Mouse (Mus musculus): ENCODE results near the gene Lima1. TPM values are rescaled to one million over a fixed set of nuclear protein-coding genes. Genes with fewer than 3 reads are reported as not detected.

The Lima1 gene
- polyA plus RNA-seq, 1 experiment from 2014 or later = 14.8 TPM

DNA sequence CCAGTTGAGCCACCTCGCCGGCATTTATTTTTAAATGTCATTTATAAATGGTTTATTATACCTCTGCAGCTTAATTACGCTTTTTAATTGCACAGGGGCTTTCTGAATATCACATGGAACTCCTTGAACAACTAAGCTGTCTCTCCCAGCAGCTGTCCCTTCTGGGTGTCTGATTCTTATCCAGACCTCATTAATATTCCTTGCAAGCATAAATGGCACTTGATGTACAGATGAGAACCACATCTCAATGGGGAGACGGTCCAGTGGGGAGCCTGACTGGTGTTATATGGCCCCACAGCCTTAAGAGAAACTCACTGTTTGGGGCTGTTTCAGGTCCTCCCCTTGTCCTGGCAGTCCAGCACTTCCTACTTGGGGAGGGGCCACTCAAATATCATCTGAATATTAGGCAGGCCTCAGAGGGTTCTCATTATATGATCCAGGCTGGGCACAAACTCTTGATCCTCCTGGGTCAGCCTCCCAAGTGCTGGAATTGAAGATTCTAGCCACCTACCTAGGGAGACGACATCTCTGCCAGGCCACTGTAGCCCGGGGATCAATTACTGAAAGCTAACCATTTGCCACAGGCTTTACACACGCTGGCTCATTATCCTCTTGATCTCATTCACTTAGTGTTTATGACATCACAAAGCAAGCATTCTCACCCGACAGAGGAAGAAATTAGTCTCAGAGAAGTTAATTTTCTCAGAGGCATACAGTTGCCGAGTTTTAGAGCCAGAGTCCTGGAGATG lies 15.4 kb downstream of the Lima1 start:
- 66% methylated on average over 9 of the region's 9 CpGs for WGBS (ENCODE audit: insufficient replicate concordance)

DNA sequence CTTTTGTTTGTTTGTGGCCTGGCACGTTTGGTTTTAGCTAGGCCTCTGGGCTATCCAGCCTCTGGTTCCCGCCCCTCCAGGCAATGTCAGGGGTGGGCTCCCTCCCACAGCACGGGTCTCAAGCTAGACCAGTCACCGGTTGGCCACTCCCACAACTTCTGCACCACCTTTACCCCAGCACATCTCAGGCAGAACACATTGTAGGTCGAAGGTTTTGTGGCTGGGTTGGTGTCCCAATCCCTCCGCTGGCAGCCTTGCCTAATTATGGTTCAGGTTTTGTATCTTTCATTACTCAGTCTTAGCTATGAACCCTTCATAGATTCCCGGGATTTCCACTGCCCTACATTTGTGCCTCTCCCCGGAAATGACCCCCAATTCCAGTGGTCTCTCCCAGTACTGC lies 17.8 kb downstream of the Lima1 start:
- DNase-seq (peak; percentile 54), ATAC-seq (peak; percentile 87)
- no peak overlapping the region for H3K9ac ChIP-seq (replicated peaks)
- TF ChIP-seq EP300 (IDR thresholded peaks at IDR 0.05; ENCODE audit: low read depth) = no peak
- TF ChIP-seq CTCF (IDR thresholded peaks at IDR 0.05; ENCODE audit: low read depth) = no peak
- peaks cover 6% of the 10 kb centered on the region for H3K4me1 ChIP-seq (ENCODE audit: insufficient read depth)
- H3K9me3 ChIP-seq (ENCODE audit: low read length) = no peaks in the 10 kb centered on the region
- WGBS (ENCODE audit: insufficient replicate concordance) = 33% methylated on average over 8 of the region's 8 CpGs
- H3K4me2 ChIP-seq (ENCODE audit: low read depth, low read length) = no peak overlapping the region
- H3K27ac ChIP-seq (ENCODE audit: low read depth) = peak overlapping the region; percentile 81
- no peaks in the 10 kb centered on the region for H3K36me3 ChIP-seq (replicated peaks; ENCODE audit: insufficient read depth, low read length)
- H3K4me3 ChIP-seq (ENCODE audit: low read depth, low read length) = no peak overlapping the region
- H3K27me3 ChIP-seq (ENCODE audit: insufficient read depth, low read length) = no peaks in the 10 kb centered on the region

More for the DNA sequence above, 15.4 kb downstream of the Lima1 start:
- DNase-seq (no peak), ATAC-seq (no peak)
- TF ChIP-seq CTCF (IDR thresholded peaks at IDR 0.05; ENCODE audit: low read depth) = no peak
- TF ChIP-seq EP300 (IDR thresholded peaks at IDR 0.05; ENCODE audit: low read depth) = no peak
- H3K9ac ChIP-seq (replicated peaks) = no peak overlapping the region
- no peaks in the 10 kb centered on the region for H3K36me3 ChIP-seq (replicated peaks; ENCODE audit: insufficient read depth, low read length)
- no peak overlapping the region for H3K27ac ChIP-seq (ENCODE audit: low read depth)
- H3K4me1 ChIP-seq (ENCODE audit: insufficient read depth) = peaks cover 6% of the 10 kb centered on the region
- H3K4me3 ChIP-seq (ENCODE audit: low read depth, low read length) = no peak overlapping the region
- no peak overlapping the region for H3K4me2 ChIP-seq (ENCODE audit: low read depth, low read length)
- no peaks in the 10 kb centered on the region for H3K9me3 ChIP-seq (ENCODE audit: low read length)
- H3K27me3 ChIP-seq (ENCODE audit: insufficient read depth, low read length) = no peaks in the 10 kb centered on the region

DNA sequence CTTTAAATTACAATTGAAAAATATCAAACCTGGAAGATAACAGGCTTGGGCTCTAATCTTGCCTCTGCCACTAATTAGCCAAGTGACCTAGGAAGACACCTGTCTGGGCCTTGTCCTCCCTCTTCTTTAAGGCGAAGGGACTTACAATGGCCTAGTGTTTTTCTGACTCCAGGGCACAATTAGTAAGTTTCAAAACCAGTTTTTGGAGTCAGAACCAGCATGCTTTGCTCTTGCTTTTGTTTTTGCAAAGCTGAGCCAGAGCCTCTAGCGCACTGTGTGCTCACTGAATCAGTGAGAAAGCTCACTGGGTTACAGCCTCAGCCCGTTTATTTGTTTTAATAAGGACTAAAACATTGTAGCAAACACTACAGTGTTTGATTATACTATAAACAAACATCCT lies 20.1 kb downstream of the Lima1 start:
- Histone ChIP-seq H3K27ac (ENCODE audit: low read depth) (peak overlapping the region; percentile 30), H3K9me3 (ENCODE audit: low read length) (no peaks in the 10 kb centered on the region), H3K27me3 (ENCODE audit: insufficient read depth, low read length) (no peaks in the 10 kb centered on the region), H3K4me3 (ENCODE audit: low read depth, low read length) (no peak overlapping the region), H3K36me3 (replicated peaks; ENCODE audit: insufficient read depth, low read length) (no peaks in the 10 kb centered on the region), H3K4me2 (ENCODE audit: low read depth, low read length) (no peak overlapping the region), H3K4me1 (ENCODE audit: insufficient read depth) (peaks cover 6% of the 10 kb centered on the region), H3K9ac (replicated peaks) (no peak overlapping the region)
- TF ChIP-seq EP300 (IDR thresholded peaks at IDR 0.05; ENCODE audit: low read depth) = no peak
- TF ChIP-seq CTCF (IDR thresholded peaks at IDR 0.05; ENCODE audit: low read depth) = no peak
- DNase-seq (no peak), ATAC-seq (no peak)
- WGBS (ENCODE audit: insufficient replicate concordance) = 54% methylated on average over 3 of the region's 3 CpGs

DNA sequence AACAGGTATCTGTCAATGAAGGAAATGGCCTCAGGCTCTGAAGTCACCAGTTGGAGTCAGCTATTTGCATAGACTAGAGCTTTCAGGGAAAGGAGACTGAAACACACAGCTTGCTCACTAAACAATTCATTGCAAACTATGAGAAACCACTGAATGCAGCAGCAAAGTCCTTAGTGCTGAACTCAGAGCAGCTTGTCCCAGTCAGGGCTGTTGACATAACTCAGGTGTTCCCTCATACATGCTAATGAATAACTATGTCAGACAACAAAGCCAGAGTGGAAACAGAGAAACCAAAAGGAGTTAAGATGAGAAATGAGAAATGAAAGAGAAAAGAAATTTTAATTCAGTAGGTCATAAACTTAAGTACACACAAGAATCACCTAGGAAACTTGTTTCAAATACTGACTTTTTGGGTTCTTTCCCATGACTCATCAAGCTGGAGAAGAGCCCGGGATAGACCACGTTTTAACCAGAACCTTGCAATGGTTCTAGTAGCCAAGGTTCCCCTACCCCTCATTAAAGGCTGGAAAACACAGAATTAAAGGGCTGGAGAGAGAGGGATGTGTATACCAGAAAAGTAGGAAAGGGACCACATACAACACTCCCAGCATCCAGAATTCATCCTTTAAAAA lies 22.5 kb downstream of the Lima1 start:
- no peak overlapping the region for H3K4me3 ChIP-seq (ENCODE audit: low read depth, low read length)
- peak overlapping the region; percentile 79 for H3K27ac ChIP-seq (ENCODE audit: low read depth)
- no peaks in the 10 kb centered on the region for H3K9me3 ChIP-seq (ENCODE audit: low read length)
- no peak overlapping the region for H3K4me2 ChIP-seq (ENCODE audit: low read depth, low read length)
- peaks cover 10% of the 10 kb centered on the region for H3K4me1 ChIP-seq (ENCODE audit: insufficient read depth)
- no peak overlapping the region for H3K9ac ChIP-seq (replicated peaks)
- ATAC-seq (peak; percentile 73), DNase-seq (no peak)
- 50% methylated on average over 2 of the region's 2 CpGs for WGBS (ENCODE audit: insufficient replicate concordance)
- no peak for TF ChIP-seq EP300 (IDR thresholded peaks at IDR 0.05; ENCODE audit: low read depth)
- TF ChIP-seq CTCF (IDR thresholded peaks at IDR 0.05; ENCODE audit: low read depth) = no peak
- H3K36me3 ChIP-seq (replicated peaks; ENCODE audit: insufficient read depth, low read length) = no peaks in the 10 kb centered on the region
- no peaks in the 10 kb centered on the region for H3K27me3 ChIP-seq (ENCODE audit: insufficient read depth, low read length)

DNA sequence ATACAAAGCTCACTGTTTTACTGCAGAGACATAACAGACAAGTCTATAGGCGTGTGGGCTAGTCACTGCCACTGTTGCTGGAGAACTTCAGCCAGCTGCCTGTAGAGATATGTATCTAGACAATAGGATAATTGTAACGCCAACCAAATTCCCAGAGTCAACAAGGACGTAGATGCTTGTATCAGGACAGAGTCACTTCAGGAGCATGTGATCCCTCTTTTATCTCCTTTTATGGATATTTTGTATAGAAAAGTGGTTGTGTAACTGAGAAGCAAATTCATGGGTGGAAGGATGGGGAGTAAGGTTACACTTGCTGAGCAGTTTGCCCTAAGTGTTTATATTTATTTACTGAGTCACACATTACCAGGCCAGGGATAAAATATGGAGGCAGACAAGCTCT lies 25.0 kb downstream of the Lima1 start:
- H3K4me1 ChIP-seq (ENCODE audit: insufficient read depth) = peaks cover 26% of the 10 kb centered on the region
- 52% methylated on average over 3 of the region's 3 CpGs for WGBS (ENCODE audit: insufficient replicate concordance)
- no peak for ATAC-seq
- H3K36me3 ChIP-seq (replicated peaks; ENCODE audit: insufficient read depth, low read length) = no peaks in the 10 kb centered on the region
- no peak for DNase-seq
- no peak overlapping the region for H3K9ac ChIP-seq (replicated peaks)
- H3K9me3 ChIP-seq (ENCODE audit: low read length) = no peaks in the 10 kb centered on the region
- H3K4me3 ChIP-seq (ENCODE audit: low read depth, low read length) = no peak overlapping the region
- no peak overlapping the region for H3K27ac ChIP-seq (ENCODE audit: low read depth)
- H3K4me2 ChIP-seq (ENCODE audit: low read depth, low read length) = no peak overlapping the region
- H3K27me3 ChIP-seq (ENCODE audit: insufficient read depth, low read length) = no peaks in the 10 kb centered on the region
- TF ChIP-seq EP300 (IDR thresholded peaks at IDR 0.05; ENCODE audit: low read depth) = no peak
- no peak for TF ChIP-seq CTCF (IDR thresholded peaks at IDR 0.05; ENCODE audit: low read depth)

DNA sequence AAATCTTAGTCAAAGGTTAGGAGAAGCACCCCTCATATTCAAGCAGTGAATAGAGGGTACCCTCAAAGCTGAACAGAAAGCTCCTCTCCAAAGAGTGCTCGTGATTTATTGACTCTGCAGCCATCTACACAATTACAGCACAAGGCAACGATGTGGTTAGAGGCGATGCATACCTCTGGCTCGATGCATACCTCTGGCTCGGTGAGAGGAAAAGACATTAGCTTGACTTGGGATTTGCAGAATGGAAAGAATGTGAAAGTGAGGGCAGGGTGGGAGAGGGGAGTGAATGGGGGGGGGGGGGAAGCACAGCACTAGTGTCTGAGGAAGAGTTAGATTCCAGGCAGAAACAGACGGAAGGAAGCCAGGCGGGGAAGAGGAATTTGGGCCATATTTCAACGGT lies 27.3 kb downstream of the Lima1 start:
- Histone ChIP-seq H3K9ac (replicated peaks) (no peak overlapping the region), H3K9me3 (ENCODE audit: low read length) (no peaks in the 10 kb centered on the region), H3K27ac (ENCODE audit: low read depth) (no peak overlapping the region; the same call in 1 of the 2 replicates), H3K4me1 (ENCODE audit: insufficient read depth) (peaks cover 35% of the 10 kb centered on the region), H3K36me3 (replicated peaks; ENCODE audit: insufficient read depth, low read length) (no peaks in the 10 kb centered on the region), H3K27me3 (ENCODE audit: insufficient read depth, low read length) (no peaks in the 10 kb centered on the region), H3K4me2 (ENCODE audit: low read depth, low read length) (no peak overlapping the region), H3K4me3 (ENCODE audit: low read depth, low read length) (no peak overlapping the region)
- 25% methylated on average over 8 of the region's 8 CpGs for WGBS (ENCODE audit: insufficient replicate concordance)
- no peak for TF ChIP-seq EP300 (IDR thresholded peaks at IDR 0.05; ENCODE audit: low read depth)
- no peak for TF ChIP-seq CTCF (IDR thresholded peaks at IDR 0.05; ENCODE audit: low read depth)
- DNase-seq = no peak
- ATAC-seq = no peak
